Mouse (Mus musculus) midbrain, postnatal 0 days (tissue): ENCODE data around the gene Ccdc60. TPM values are rescaled to one million over a fixed set of nuclear protein-coding genes. Genes with fewer than 3 reads are reported as not detected.

Experiments
- ATAC-seq: fragments of 200-750 bp; cut with Nextera tagmentation; 2 replicates; pipeline ENCODE4 v1.8.0; 2017; ENCODE audit warnings: moderate number of reproducible peaks, mild to moderate bottlenecking, moderate TSS enrichment, moderate library complexity; ENCODE audit not compliant: low FRiP score
- DNase-seq: peaks from one replicate; pipeline ENCODE4 v3.0.0-alpha.2; 2015; ENCODE audit warnings: low spot score
- H3K27ac ChIP-seq: fragments of 300-500 bp; sonication (generic); 2 replicates; pipeline ENCODE4 v1.5.1; 2014; ENCODE audit warnings: low read depth, mild to moderate bottlenecking, low read length, mixed read lengths
- H3K27me3 ChIP-seq: fragments of 300-500 bp; sonication (generic); 2 replicates; pipeline ENCODE4 v1.6.1; 2014; ENCODE audit warnings: low read length, control low read depth, mixed read lengths; ENCODE audit not compliant: insufficient read depth
- H3K36me3 ChIP-seq: fragments of 300-500 bp; sonication (generic); 2 replicates; pipeline ENCODE4 v1.6.1; 2014; ENCODE audit warnings: low read length, control low read depth, mixed read lengths; ENCODE audit not compliant: insufficient read depth
- H3K4me1 ChIP-seq: fragments of 300-500 bp; sonication (generic); 2 replicates; pipeline ENCODE4 v1.6.1; 2014; ENCODE audit warnings: mild to moderate bottlenecking, control low read depth, antibody characterized with exemption, low read length, mixed read lengths; ENCODE audit not compliant: insufficient read depth
- H3K4me2 ChIP-seq: fragments of 300-500 bp; sonication (generic); 2 replicates; pipeline ENCODE4 v1.6.1; 2014; ENCODE audit warnings: low read depth, mild to moderate bottlenecking, low read length, mixed read lengths; ENCODE audit not compliant: poor library complexity, severe bottlenecking
- H3K4me3 ChIP-seq: fragments of 300-500 bp; sonication (generic); 2 replicates; pipeline ENCODE4 v1.5.1; 2014; ENCODE audit warnings: low read depth, mild to moderate bottlenecking, low read length, moderate library complexity
- H3K9ac ChIP-seq: fragments of 300-500 bp; sonication (generic); replicated peaks from 2 replicates; pipeline ENCODE4 v1.6.1; 2014; ENCODE audit warnings: mild to moderate bottlenecking, low read length, moderate library complexity, mixed read lengths; ENCODE audit not compliant: poor library complexity, severe bottlenecking
- H3K9me3 ChIP-seq: fragments of 300-500 bp; sonication (generic); 2 replicates; pipeline ENCODE4 v1.6.1; 2016; ENCODE audit warnings: low read length, control low read depth
- CTCF ChIP-seq: IDR thresholded peaks from 2 replicates; pipeline ENCODE4 v1.5.1; 2016; ENCODE audit warnings: antibody characterized with exemption, mild to moderate bottlenecking
- WGBS: fragments of 180-500 bp; shearing (Covaris S2); extraction: QIAGEN DNeasy Blood & Tissue Kit; methylation state at CpG from one replicate; pipeline ENCODE4 v1.1.7; 2014; 5-methylcytosine and 5-hydroxymethylcytosine counted together
- polyA plus RNA-seq: library from polyadenylated mRNA; unstranded; fragments of >200 nt; fragmentation: Nextera tagmentation; extraction: Ambion mirVana; gene quantifications from 2 replicates; pipeline ENCODE4 v1.2.1, GENCODE M21; 2015
- total RNA-seq: library from RNA; depleted of rRNA; stranded (reverse); fragments of >200 nt; gene quantifications from 2 replicates; pipeline ENCODE4 v1.2.3, GENCODE M21; 2014

Gene Ccdc60
- total and polyA plus RNA-seq, 2 experiments from 2014 or later, result 2.2 to 2.6 TPM

- DNase-seq, result no peak
- Histone ChIP-seq H3K4me3 (no peak overlapping the region), H3K4me2 (no peak overlapping the region), H3K9me3 (no peaks in the 10 kb centered on the region), H3K36me3 (no peaks in the 10 kb centered on the region), H3K27ac (no peak overlapping the region), H3K9ac (no peak overlapping the region), H3K4me1 (no peaks in the 10 kb centered on the region), H3K27me3 (no peaks in the 10 kb centered on the region)
- 84% methylated on average over 6 of the region's 6 CpGs for WGBS
- no peak for ATAC-seq
- no peak for TF ChIP-seq CTCF
These were observed 36.6 kb downstream of the Ccdc60 start for GRCm38 (mm10) chr5:116252186-116252585.

GRCm38 (mm10) chr5:116246642-116247041 is 42.1 kb downstream of the Ccdc60 start:
- H3K27me3 ChIP-seq, result no peaks in the 10 kb centered on the region
- H3K9ac ChIP-seq, result no peak overlapping the region
- no peak for DNase-seq
- H3K4me2 ChIP-seq, result no peak overlapping the region
- H3K4me1 ChIP-seq, result no peaks in the 10 kb centered on the region
- H3K9me3 ChIP-seq, result no peaks in the 10 kb centered on the region
- no peaks in the 10 kb centered on the region for H3K36me3 ChIP-seq
- ATAC-seq, result no peak
- 84% methylated on average over 7 of the region's 7 CpGs for WGBS
- no peak overlapping the region for H3K4me3 ChIP-seq
- H3K27ac ChIP-seq, result no peak overlapping the region
- no peak for TF ChIP-seq CTCF

DNA sequence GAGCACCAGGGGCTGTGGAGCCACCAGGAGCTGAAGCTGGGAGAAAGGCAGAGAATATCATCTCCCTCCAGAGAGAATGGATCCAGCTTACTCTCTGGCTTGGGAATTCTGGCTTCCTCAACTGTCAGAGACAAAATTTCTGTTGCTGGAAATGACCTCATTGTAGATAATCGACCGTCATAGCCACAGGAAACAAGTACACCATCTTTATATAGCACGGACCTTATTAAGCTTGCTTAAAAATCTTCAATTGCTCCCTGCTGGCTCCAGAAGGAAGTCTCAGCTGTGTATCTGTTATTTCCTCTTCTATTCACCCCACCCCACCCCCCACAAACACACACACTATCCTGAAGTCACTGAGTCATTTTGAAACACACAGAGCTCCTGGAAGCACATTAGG is 44.3 kb downstream of the Ccdc60 start:
- H3K4me2 ChIP-seq, result no peak overlapping the region
- H3K9ac ChIP-seq, result no peak overlapping the region
- WGBS, result 47% methylated on average over 3 of the region's 3 CpGs
- no peak for ATAC-seq
- no peaks in the 10 kb centered on the region for H3K36me3 ChIP-seq
- H3K9me3 ChIP-seq, result no peaks in the 10 kb centered on the region
- H3K27me3 ChIP-seq, result no peaks in the 10 kb centered on the region
- no peak for TF ChIP-seq CTCF
- H3K4me3 ChIP-seq, result no peak overlapping the region
- H3K27ac ChIP-seq, result no peak overlapping the region
- no peaks in the 10 kb centered on the region for H3K4me1 ChIP-seq
- DNase-seq, result no peak

DNA sequence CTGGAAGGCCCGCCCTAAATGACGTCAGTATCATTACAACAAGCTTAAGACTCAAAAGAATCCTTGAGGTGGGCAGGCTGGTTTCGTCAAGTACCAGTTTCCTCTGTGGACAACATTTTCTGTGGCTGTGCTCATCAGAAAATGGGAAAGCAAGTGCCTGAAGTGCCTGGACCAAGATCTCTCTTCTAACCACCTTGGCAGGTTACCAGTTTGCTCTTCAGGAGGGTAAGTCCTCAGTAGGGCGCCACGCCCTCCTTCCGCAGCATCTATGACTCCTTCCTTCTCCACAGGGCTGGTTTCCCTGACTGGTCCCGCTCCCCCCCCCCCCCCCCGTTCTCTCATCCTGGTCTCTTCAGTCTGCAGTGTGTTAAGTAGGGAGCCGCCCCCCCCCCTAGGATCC is 45.2 kb downstream of the Ccdc60 start:
- Histone ChIP-seq H3K27me3 (no peaks in the 10 kb centered on the region), H3K9me3 (no peaks in the 10 kb centered on the region), H3K4me1 (no peaks in the 10 kb centered on the region), H3K27ac (no peak overlapping the region), H3K4me3 (no peak overlapping the region), H3K9ac (no peak overlapping the region), H3K4me2 (no peak overlapping the region), H3K36me3 (no peaks in the 10 kb centered on the region)
- ATAC-seq (no peak), DNase-seq (no peak)
- TF ChIP-seq CTCF, result no peak
- 91% methylated on average over 8 of the region's 9 CpGs for WGBS

- no peak overlapping the region for H3K4me3 ChIP-seq
- H3K4me2 ChIP-seq, result peak overlapping the region; percentile 32
- DNase-seq, result peak; percentile 92
- no peaks in the 10 kb centered on the region for H3K9me3 ChIP-seq
- H3K36me3 ChIP-seq, result no peaks in the 10 kb centered on the region
- H3K4me1 ChIP-seq, result peaks cover 4% of the 10 kb centered on the region; the same call in 1 of the 2 replicates
- peak; percentile 90 for TF ChIP-seq CTCF
- peak; percentile 23; the same call in 1 of the 2 replicates for ATAC-seq
- no peak overlapping the region for H3K9ac ChIP-seq
- 14% methylated on average over 19 of the region's 19 CpGs for WGBS
- no peak overlapping the region for H3K27ac ChIP-seq
- no peaks in the 10 kb centered on the region for H3K27me3 ChIP-seq
These were observed 56.7 kb downstream of the Ccdc60 start for GRCm38 (mm10) chr5:116231841-116232643.

GRCm38 (mm10) chr5:116228414-116228813 is 60.4 kb downstream of the Ccdc60 start:
- Histone ChIP-seq H3K9ac (no peak overlapping the region), H3K36me3 (no peaks in the 10 kb centered on the region), H3K4me3 (no peak overlapping the region), H3K4me2 (no peak overlapping the region), H3K27me3 (no peaks in the 10 kb centered on the region), H3K27ac (no peak overlapping the region), H3K9me3 (no peaks in the 10 kb centered on the region), H3K4me1 (peaks cover 4% of the 10 kb centered on the region; the same call in 1 of the 2 replicates)
- no peak for DNase-seq
- TF ChIP-seq CTCF, result no peak
- WGBS, result 51% methylated on average over 6 of the region's 6 CpGs
- no peak for ATAC-seq
